Mouse (Mus musculus) olfactory bulb, adult 2 months (tissue): ENCODE data around the gene Nip7.

Experiments used
- CTCF ChIP-seq: fragments of 200-500 bp; IDR thresholded peaks from 2 replicates; pipeline ENCODE4 v1.5.1; 2012; ENCODE audit warnings: low read depth, mild to moderate bottlenecking, low read length, moderate library complexity; ENCODE audit not compliant: insufficient read depth
- POLR2A ChIP-seq: fragments of 200-500 bp; IDR thresholded peaks from 2 replicates; pipeline ENCODE4 v1.6.1; 2012; ENCODE audit warnings: mild to moderate bottlenecking, low read depth, low read length, moderate library complexity; ENCODE audit not compliant: insufficient read depth

GRCm38 (mm10) chr8:107076239-107076888 lies 19.7 kb downstream of the Nip7 start:
- TF ChIP-seq CTCF (no peak), POLR2A (no peak)
